Mouse (Mus musculus): ENCODE measurements around the gene Snap25.

The Snap25 gene

GRCm38 (mm10) chr2:136811331-136811730 is 98.1 kb downstream of the Snap25 start:
- no peak for DNase-seq

GRCm38 (mm10) chr2:136816717-136817400 is 103.6 kb downstream of the Snap25 start:
- no peak for DNase-seq

- DNase-seq = no peak
Observed at GRCm38 (mm10) chr2:136823751-136824716, 110.8 kb downstream of the Snap25 start.

- DNase-seq = no peak
Observed at GRCm38 (mm10) chr2:136827612-136828011, 114.4 kb downstream of the Snap25 start.
